Mouse (Mus musculus) adrenal gland (tissue): ENCODE measurements around the gene Smad3.

Experiments used
- intact Hi-C: fragments of 180-260 bp; cut with DNase I; formaldehyde crosslinking; loops from one replicate; pipeline ENCODE4 v1.15.1; 2025

Gene Smad3

GRCm38 (mm10) chr9:63602043-63602939, 155.5 kb downstream of the Smad3 start, which contains the start of the genes Iqch and Aagab:
Gene Iqch (minus strand): TSS chr9:63602493.
Gene Aagab (plus strand): TSS chr9:63602660.
- intact Hi-C loops = loop anchor here (10.0 kb wide), 1 partner anchor 467 kb away; no protein-coding TSS in a partner anchor
